Mouse (Mus musculus): ENCODE measurements around the gene Map4k1.

- TF ChIP-seq CTCF (IDR thresholded peaks at IDR 0.05; ENCODE audit: low read depth), result no peak; the same call in 1 of the 2 replicates
- no peak for TF ChIP-seq EP300 (IDR thresholded peaks at IDR 0.05; ENCODE audit: low read depth)
Measured at GRCm38 (mm10) chr7:29048070-29048469, 66.2 kb downstream of the Map4k1 start.

Measured in heart, postnatal 0 days (tissue).